In the genomic region with DNA sequence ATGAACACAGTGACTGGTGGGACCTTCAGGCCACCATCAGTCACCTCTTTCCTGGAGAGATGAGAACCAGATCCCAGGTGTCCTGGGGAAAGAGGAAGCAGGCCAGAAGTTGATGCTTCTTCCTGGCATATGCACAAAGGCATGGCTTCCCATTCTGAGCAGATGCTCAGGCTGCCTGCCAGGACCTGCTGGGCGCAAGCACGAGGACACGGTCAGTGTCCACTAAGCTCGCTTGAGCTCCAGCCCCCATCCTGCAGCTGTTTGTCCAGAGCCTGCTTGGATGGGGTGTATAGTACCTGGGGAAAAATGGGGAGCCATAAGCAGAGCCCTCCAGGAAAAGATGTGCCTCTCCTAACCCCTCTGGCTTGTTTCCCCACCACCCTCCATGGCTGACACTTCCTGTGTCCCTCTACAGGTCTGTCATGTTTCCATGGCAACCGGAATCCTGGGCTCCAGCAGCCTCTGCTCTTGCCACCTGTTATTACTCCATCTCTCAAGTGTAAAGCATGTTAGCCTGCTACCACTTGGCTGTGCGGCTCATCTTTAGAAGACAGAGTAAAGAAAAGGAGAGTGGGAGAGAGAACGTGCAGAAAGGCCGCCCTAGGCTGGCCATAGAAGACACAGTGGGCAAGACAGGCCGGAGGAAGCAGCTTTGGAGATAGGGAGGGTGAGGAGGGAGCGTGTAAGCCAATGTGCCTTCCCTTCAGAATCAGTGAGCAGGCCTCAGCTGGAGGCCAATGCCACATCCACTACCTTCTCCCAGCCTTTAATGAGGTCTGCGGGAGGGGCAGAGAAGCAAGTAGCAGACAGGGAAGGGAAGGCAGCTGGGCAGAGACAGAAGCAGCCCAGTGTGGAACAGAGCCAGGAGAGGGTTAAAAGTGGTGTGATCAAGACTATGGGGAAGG, we compare ENCODE assay signal across 7 mouse cellular contexts.
DNase-seq lines count a peak whose midpoint lies in the region; ATAC-seq and TF ChIP-seq lines count a peak whose summit lies in the region.

No protein-coding gene starts in this region.

- DNase-seq in lung, embryonic 14.5 days, result peak; percentile 34
- no peak for DNase-seq in lung, postnatal 25 days (ENCODE audit: low spot score)
- peak; percentile 42 for DNase-seq in embryonic facial prominence, embryonic 14.5 days (ENCODE audit: low spot score)
- peak; percentile 29 for DNase-seq in right cerebral cortex, postnatal 14 days
- no peak for DNase-seq in urinary bladder, postnatal 4 days (ENCODE audit: low spot score in 2 of 2)
- no peak for DNase-seq in testis, postnatal 14 days (ENCODE audit: low spot score)

- H3K36me3 ChIP-seq in lung, embryonic 14.5 days (ENCODE audit: insufficient read depth), result no peaks in the 10 kb centered on the region
- H3K36me3 ChIP-seq in embryonic facial prominence, embryonic 14.5 days (ENCODE audit: control insufficient read depth, insufficient read depth, low read length), result no peaks in the 10 kb centered on the region
- H3K36me3 ChIP-seq in hindbrain, embryonic 16.5 days (ENCODE audit: control insufficient read depth, insufficient read depth, low read length), result no peaks in the 10 kb centered on the region

- WGBS in lung, embryonic 14.5 days, result 62% methylated on average over 11 of the region's 11 CpGs
- WGBS in embryonic facial prominence, embryonic 14.5 days, result 67% methylated on average over 11 of the region's 11 CpGs
- WGBS in hindbrain, embryonic 16.5 days, result 42% methylated on average over 11 of the region's 11 CpGs

- TF ChIP-seq CTCF in lung, embryonic 14.5 days (IDR thresholded peaks at IDR 0.05; ENCODE audit: low read depth), result no peak

- no peak overlapping the region for H3K4me3 ChIP-seq in lung, embryonic 14.5 days (ENCODE audit: low read depth, low read length)
- H3K4me3 ChIP-seq in embryonic facial prominence, embryonic 14.5 days (ENCODE audit: low read depth, low read length), result no peak overlapping the region
- no peak overlapping the region for H3K4me3 ChIP-seq in hindbrain, embryonic 16.5 days (ENCODE audit: low read length)

- H3K4me2 ChIP-seq in lung, embryonic 14.5 days, result no peak overlapping the region
- H3K4me2 ChIP-seq in embryonic facial prominence, embryonic 14.5 days (ENCODE audit: low read depth, low read length), result no peak overlapping the region
- H3K4me2 ChIP-seq in hindbrain, embryonic 16.5 days (ENCODE audit: low read length), result peak overlapping the region; percentile 10; the same call in 1 of the 2 replicates

- no peaks in the 10 kb centered on the region for H3K9me3 ChIP-seq in lung, embryonic 14.5 days (ENCODE audit: low read depth, low read length)
- no peaks in the 10 kb centered on the region for H3K9me3 ChIP-seq in embryonic facial prominence, embryonic 14.5 days (ENCODE audit: control insufficient read depth, low read length)
- H3K9me3 ChIP-seq in hindbrain, embryonic 16.5 days (ENCODE audit: control insufficient read depth, low read length), result no peaks in the 10 kb centered on the region

- H3K27me3 ChIP-seq in lung, embryonic 14.5 days (ENCODE audit: insufficient read depth, low read length), result no peaks in the 10 kb centered on the region
- no peaks in the 10 kb centered on the region for H3K27me3 ChIP-seq in embryonic facial prominence, embryonic 14.5 days (replicated peaks; ENCODE audit: control insufficient read depth, insufficient read depth, low read length)
- no peaks in the 10 kb centered on the region for H3K27me3 ChIP-seq in hindbrain, embryonic 16.5 days (replicated peaks; ENCODE audit: control insufficient read depth, insufficient read depth, low read length)

- no peak overlapping the region for H3K27ac ChIP-seq in lung, embryonic 14.5 days (ENCODE audit: low read depth)
- no peak overlapping the region for H3K27ac ChIP-seq in embryonic facial prominence, embryonic 14.5 days (replicated peaks; ENCODE audit: low read depth, low read length)
- H3K27ac ChIP-seq in hindbrain, embryonic 16.5 days (ENCODE audit: low read depth, low read length), result peak overlapping the region; percentile 87

- no peak for ATAC-seq in lung, embryonic 14.5 days (ENCODE audit: insufficient read depth)
- peak; percentile 41; the same call in 1 of the 2 replicates for ATAC-seq in embryonic facial prominence, embryonic 14.5 days (ENCODE audit: low read depth)
- ATAC-seq in hindbrain, embryonic 16.5 days, result peak; percentile 92

- no peaks in the 10 kb centered on the region for H3K4me1 ChIP-seq in lung, embryonic 14.5 days (ENCODE audit: insufficient read depth)
- 0 out of 2 replicates have a peak, but pooled peaks cover 3% of the 10 kb centered on the region for H3K4me1 ChIP-seq in embryonic facial prominence, embryonic 14.5 days (ENCODE audit: control insufficient read depth, insufficient read depth, low read length)
- peaks cover 22% of the 10 kb centered on the region for H3K4me1 ChIP-seq in hindbrain, embryonic 16.5 days (ENCODE audit: control insufficient read depth, insufficient read depth, low read depth, low read length)

- H3K9ac ChIP-seq in lung, embryonic 14.5 days, result no peak overlapping the region
- H3K9ac ChIP-seq in embryonic facial prominence, embryonic 14.5 days (ENCODE audit: low read depth, low read length), result no peak overlapping the region
- H3K9ac ChIP-seq in hindbrain, embryonic 16.5 days (ENCODE audit: low read depth, low read length), result 0 out of 2 replicates have a peak overlapping the region, but pooled peaks have one; percentile 33

Comparison
In these comparisons a context has a peak if more than half of its experiments do, and no peak if none do; other contexts are left out.
1. DNase-seq: peak in lung, embryonic 14.5 days (single experiment), embryonic facial prominence, embryonic 14.5 days (single experiment) and right cerebral cortex, postnatal 14 days (single experiment); none in lung, postnatal 25 days (single experiment), urinary bladder, postnatal 4 days (0 of 2) and testis, postnatal 14 days (single experiment).